Mouse (Mus musculus): ENCODE measurements around the gene Asrgl1. TPM values are rescaled to one million over a fixed set of nuclear protein-coding genes. Genes with fewer than 3 reads are reported as not detected.

Asrgl1 gene
- polyA plus RNA-seq, 1 experiment, result 5.0 TPM

GRCm38 (mm10) chr19:9122390-9122789, 13.0 kb downstream of the Asrgl1 start:
- H3K79me2 ChIP-seq (ENCODE audit: control insufficient read depth, insufficient read depth), result no peaks in the 10 kb centered on the region
- H3K4me3 ChIP-seq, result no peak overlapping the region
- H3K36me3 ChIP-seq (ENCODE audit: control insufficient read depth, insufficient read depth), result no peaks in the 10 kb centered on the region
- no peak for TF ChIP-seq TCF12 (IDR thresholded peaks at IDR 0.05; ENCODE audit: insufficient read depth, poor library complexity, severe bottlenecking)
- no peak for TF ChIP-seq SRF (IDR thresholded peaks at IDR 0.05; ENCODE audit: control insufficient read depth, insufficient read length, low read depth)
- TF ChIP-seq MYOG (IDR thresholded peaks at IDR 0.05; ENCODE audit: control insufficient read depth in 1 of 3, insufficient read depth in 1 of 3, insufficient read length in 2 of 3, low read depth in 2 of 3), result no peak
- no peak for TF ChIP-seq MYOD1 (IDR thresholded peaks at IDR 0.05; ENCODE audit: control insufficient read depth in 1 of 3, insufficient read length in 2 of 3, low read depth in 2 of 3)
- TF ChIP-seq CEBPB (IDR thresholded peaks at IDR 0.05; ENCODE audit: insufficient read depth, poor library complexity, severe bottlenecking), result no peak
- no peaks in the 10 kb centered on the region for H3K27me3 ChIP-seq (ENCODE audit: control insufficient read depth, insufficient read depth, insufficient read length)
- H3ac ChIP-seq (ENCODE audit: control insufficient read depth, insufficient read length), result no peak overlapping the region
- no peak overlapping the region for H3K4me2 ChIP-seq (ENCODE audit: low read depth)

GRCm38 (mm10) chr19:9119655-9120425, 15.6 kb downstream of the Asrgl1 start:
- no peak overlapping the region for H3ac ChIP-seq (ENCODE audit: control insufficient read depth, insufficient read length)
- no peak for TF ChIP-seq E2F4 (IDR thresholded peaks at IDR 0.05; ENCODE audit: insufficient read depth)
- no peak for TF ChIP-seq CEBPB (IDR thresholded peaks at IDR 0.05; ENCODE audit: insufficient read depth, poor library complexity, severe bottlenecking)
- no peak for TF ChIP-seq TCF3 (IDR thresholded peaks at IDR 0.05; ENCODE audit: insufficient read length, low read depth)
- TF ChIP-seq REST (IDR thresholded peaks at IDR 0.05; ENCODE audit: insufficient read depth, insufficient read length), result no peak
- no peak for TF ChIP-seq POLR2A (IDR thresholded peaks at IDR 0.05; ENCODE audit: insufficient read length, low read depth)
- no peak for TF ChIP-seq MAX (IDR thresholded peaks at IDR 0.05; ENCODE audit: low read depth)
- TF ChIP-seq SRF (IDR thresholded peaks at IDR 0.05; ENCODE audit: control insufficient read depth, insufficient read length, low read depth), result no peak
- no peak for TF ChIP-seq MYOD1 (IDR thresholded peaks at IDR 0.05; ENCODE audit: control insufficient read depth in 1 of 3, insufficient read length in 2 of 3, low read depth in 2 of 3)
- TF ChIP-seq TCF12 (IDR thresholded peaks at IDR 0.05; ENCODE audit: insufficient read depth, poor library complexity, severe bottlenecking), result no peak
- no peak for TF ChIP-seq USF1 (IDR thresholded peaks at IDR 0.05; ENCODE audit: low read depth)
- no peak for TF ChIP-seq MYOG (IDR thresholded peaks at IDR 0.05; ENCODE audit: control insufficient read depth in 1 of 3, insufficient read depth in 1 of 3, insufficient read length in 2 of 3, low read depth in 2 of 3)
- no peak for TF ChIP-seq POLR2AphosphoS2 (IDR thresholded peaks at IDR 0.05; ENCODE audit: insufficient read length, low read depth)

GRCm38 (mm10) chr19:9117275-9117674, 18.2 kb downstream of the Asrgl1 start:
- Histone ChIP-seq H3ac (ENCODE audit: control insufficient read depth, insufficient read length) (no peak overlapping the region), H3K27me3 (ENCODE audit: control insufficient read depth, insufficient read depth, insufficient read length) (no peaks in the 10 kb centered on the region), H3K79me2 (ENCODE audit: control insufficient read depth, insufficient read depth) (no peaks in the 10 kb centered on the region), H3K4me2 (ENCODE audit: low read depth) (no peak overlapping the region), H3K36me3 (ENCODE audit: control insufficient read depth, insufficient read depth) (no peaks in the 10 kb centered on the region), H3K4me3 (no peak overlapping the region)
- TF ChIP-seq E2F4 (IDR thresholded peaks at IDR 0.05; ENCODE audit: insufficient read depth) (no peak), POLR2A (IDR thresholded peaks at IDR 0.05; ENCODE audit: insufficient read length, low read depth) (no peak), TCF12 (IDR thresholded peaks at IDR 0.05; ENCODE audit: insufficient read depth, poor library complexity, severe bottlenecking) (no peak), USF1 (IDR thresholded peaks at IDR 0.05; ENCODE audit: low read depth) (no peak), REST (IDR thresholded peaks at IDR 0.05; ENCODE audit: insufficient read depth, insufficient read length) (no peak), MAX (IDR thresholded peaks at IDR 0.05; ENCODE audit: low read depth) (no peak), POLR2AphosphoS2 (IDR thresholded peaks at IDR 0.05; ENCODE audit: insufficient read length, low read depth) (no peak), MYOD1 (IDR thresholded peaks at IDR 0.05; ENCODE audit: control insufficient read depth in 1 of 3, insufficient read length in 2 of 3, low read depth in 2 of 3) (no peak), TCF3 (IDR thresholded peaks at IDR 0.05; ENCODE audit: insufficient read length, low read depth) (no peak), SRF (IDR thresholded peaks at IDR 0.05; ENCODE audit: control insufficient read depth, insufficient read length, low read depth) (no peak), CEBPB (IDR thresholded peaks at IDR 0.05; ENCODE audit: insufficient read depth, poor library complexity, severe bottlenecking) (no peak), MYOG (IDR thresholded peaks at IDR 0.05; ENCODE audit: control insufficient read depth in 1 of 3, insufficient read depth in 1 of 3, insufficient read length in 2 of 3, low read depth in 2 of 3) (no peak)

More at GRCm38 (mm10) chr19:9119655-9120425, 15.6 kb downstream of the Asrgl1 start:
- Histone ChIP-seq H3K36me3 (ENCODE audit: control insufficient read depth, insufficient read depth) (no peaks in the 10 kb centered on the region), H3K79me2 (ENCODE audit: control insufficient read depth, insufficient read depth) (no peaks in the 10 kb centered on the region), H3K27me3 (ENCODE audit: control insufficient read depth, insufficient read depth, insufficient read length) (no peaks in the 10 kb centered on the region), H3K4me2 (ENCODE audit: low read depth) (no peak overlapping the region), H3K4me3 (no peak overlapping the region)

DNA sequence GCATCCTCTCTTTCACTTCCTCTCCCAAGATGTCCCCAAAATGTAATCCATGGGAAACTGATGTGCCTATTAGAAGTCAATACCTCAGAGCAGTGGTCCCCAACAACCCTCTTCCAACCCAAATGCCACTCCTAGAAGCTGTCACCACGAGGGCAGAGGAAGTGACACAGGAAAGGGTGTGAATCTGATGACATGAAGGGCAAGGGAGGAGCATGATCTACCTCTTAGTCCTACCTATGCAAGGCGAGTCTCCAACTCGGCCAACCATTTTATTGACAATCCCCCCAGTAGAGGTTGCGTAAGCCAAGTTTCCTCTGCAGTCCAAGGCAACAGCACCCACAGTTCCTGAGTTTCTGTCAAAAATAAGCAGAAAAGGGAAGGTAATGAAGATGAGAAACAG, 19.2 kb downstream of the Asrgl1 start:
- H3K79me2 ChIP-seq (ENCODE audit: control insufficient read depth, insufficient read depth), result no peaks in the 10 kb centered on the region
- no peak overlapping the region for H3K4me3 ChIP-seq
- TF ChIP-seq E2F4 (IDR thresholded peaks at IDR 0.05; ENCODE audit: insufficient read depth) (no peak), TCF3 (IDR thresholded peaks at IDR 0.05; ENCODE audit: insufficient read length, low read depth) (no peak), MYOD1 (IDR thresholded peaks at IDR 0.05; ENCODE audit: control insufficient read depth in 1 of 3, insufficient read length in 2 of 3, low read depth in 2 of 3) (no peak), SRF (IDR thresholded peaks at IDR 0.05; ENCODE audit: control insufficient read depth, insufficient read length, low read depth) (no peak), CEBPB (IDR thresholded peaks at IDR 0.05; ENCODE audit: insufficient read depth, poor library complexity, severe bottlenecking) (no peak), POLR2AphosphoS2 (IDR thresholded peaks at IDR 0.05; ENCODE audit: insufficient read length, low read depth) (no peak), USF1 (IDR thresholded peaks at IDR 0.05; ENCODE audit: low read depth) (no peak), MYOG (IDR thresholded peaks at IDR 0.05; ENCODE audit: control insufficient read depth in 1 of 3, insufficient read depth in 1 of 3, insufficient read length in 2 of 3, low read depth in 2 of 3) (no peak), TCF12 (IDR thresholded peaks at IDR 0.05; ENCODE audit: insufficient read depth, poor library complexity, severe bottlenecking) (no peak), MAX (IDR thresholded peaks at IDR 0.05; ENCODE audit: low read depth) (no peak), REST (IDR thresholded peaks at IDR 0.05; ENCODE audit: insufficient read depth, insufficient read length) (no peak), POLR2A (IDR thresholded peaks at IDR 0.05; ENCODE audit: insufficient read length, low read depth) (no peak)
- no peak overlapping the region for H3K4me2 ChIP-seq (ENCODE audit: low read depth)
- no peaks in the 10 kb centered on the region for H3K27me3 ChIP-seq (ENCODE audit: control insufficient read depth, insufficient read depth, insufficient read length)
- no peak overlapping the region for H3ac ChIP-seq (ENCODE audit: control insufficient read depth, insufficient read length)
- H3K36me3 ChIP-seq (ENCODE audit: control insufficient read depth, insufficient read depth), result no peaks in the 10 kb centered on the region
